Mouse (Mus musculus): ENCODE data around the gene Iqcn.
A peak's percentile ranks its signal among the peaks of the same experiment; 100 is the strongest.

Iqcn gene

DNA sequence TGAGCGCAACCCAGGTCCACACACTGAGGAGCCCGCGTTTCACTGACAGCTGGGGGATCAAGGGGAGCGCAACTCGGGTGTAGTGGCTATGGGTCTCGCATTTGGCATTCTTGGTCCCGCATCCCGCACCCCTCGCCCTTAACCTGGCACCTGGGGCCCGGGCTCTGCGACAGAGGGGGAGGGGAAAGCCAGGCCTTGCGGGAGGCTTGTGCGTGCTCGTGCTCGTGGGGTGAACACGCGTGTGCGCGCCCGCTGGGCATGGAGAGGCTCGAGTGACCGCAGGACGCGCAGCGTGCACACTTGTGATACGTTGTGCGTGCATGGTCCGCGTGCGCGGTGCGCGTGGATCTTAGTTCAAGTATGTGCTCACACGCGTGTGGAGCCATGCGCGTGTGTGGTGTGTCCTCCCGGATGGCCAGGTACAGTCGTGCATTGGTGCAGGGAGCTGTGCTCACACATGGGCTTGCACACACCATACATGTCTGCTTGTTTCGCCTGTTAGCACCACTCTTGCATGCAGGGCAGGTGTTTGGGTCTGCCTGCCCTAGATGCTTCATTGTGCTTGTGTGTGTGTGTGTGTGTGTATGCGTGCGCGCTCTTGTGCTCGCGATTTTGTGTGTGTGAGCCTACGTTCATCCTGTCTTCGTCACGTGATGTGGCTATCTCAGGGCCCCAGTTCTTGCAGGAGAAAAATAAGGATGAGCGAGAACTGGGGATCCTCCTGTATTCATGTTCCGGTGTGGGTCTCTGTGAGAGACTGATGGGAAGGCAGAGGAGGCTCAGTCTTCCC lies 51.8 kb downstream of the Iqcn start:
- Histone ChIP-seq H3K36me3 (ENCODE audit: insufficient read depth, low read length) (peaks cover 36% of the 10 kb centered on the region), H3K9me3 (ENCODE audit: low read length) (no peaks in the 10 kb centered on the region), H3K4me1 (replicated peaks; ENCODE audit: low read depth, low read length) (peaks cover 68% of the 10 kb centered on the region), H3K27me3 (ENCODE audit: insufficient read depth, low read length) (peaks cover 6% of the 10 kb centered on the region), H3K4me3 (replicated peaks; ENCODE audit: low read length) (peak overlapping the region; percentile 86)
- TF ChIP-seq CTCF (conservative IDR thresholded peaks at IDR 0.05; ENCODE audit: low read length) (no peak), POU5F1 (IDR thresholded peaks at IDR 0.05; ENCODE audit: borderline replicate concordance, low read length) (no peak), NANOG (IDR thresholded peaks at IDR 0.05; ENCODE audit: borderline replicate concordance, low read length) (no peak)

- Histone ChIP-seq H3K4me3 (replicated peaks; ENCODE audit: low read length) (peak overlapping the region; percentile 86), H3K27me3 (ENCODE audit: insufficient read depth, low read length) (0 out of 2 replicates have a peak, but pooled peaks cover 4% of the 10 kb centered on the region), H3K4me1 (replicated peaks; ENCODE audit: low read depth, low read length) (peaks cover 70% of the 10 kb centered on the region), H3K9me3 (ENCODE audit: low read length) (no peaks in the 10 kb centered on the region), H3K36me3 (ENCODE audit: insufficient read depth, low read length) (peaks cover 36% of the 10 kb centered on the region)
- 0 out of 2 replicates have a peak, but pooled peaks have one; percentile 6 for TF ChIP-seq NANOG (IDR thresholded peaks at IDR 0.05; ENCODE audit: borderline replicate concordance, low read length)
- no peak for TF ChIP-seq POU5F1 (IDR thresholded peaks at IDR 0.05; ENCODE audit: borderline replicate concordance, low read length)
Measured at GRCm38 (mm10) chr8:70755661-70756475, 52.6 kb downstream of the Iqcn start.

DNA sequence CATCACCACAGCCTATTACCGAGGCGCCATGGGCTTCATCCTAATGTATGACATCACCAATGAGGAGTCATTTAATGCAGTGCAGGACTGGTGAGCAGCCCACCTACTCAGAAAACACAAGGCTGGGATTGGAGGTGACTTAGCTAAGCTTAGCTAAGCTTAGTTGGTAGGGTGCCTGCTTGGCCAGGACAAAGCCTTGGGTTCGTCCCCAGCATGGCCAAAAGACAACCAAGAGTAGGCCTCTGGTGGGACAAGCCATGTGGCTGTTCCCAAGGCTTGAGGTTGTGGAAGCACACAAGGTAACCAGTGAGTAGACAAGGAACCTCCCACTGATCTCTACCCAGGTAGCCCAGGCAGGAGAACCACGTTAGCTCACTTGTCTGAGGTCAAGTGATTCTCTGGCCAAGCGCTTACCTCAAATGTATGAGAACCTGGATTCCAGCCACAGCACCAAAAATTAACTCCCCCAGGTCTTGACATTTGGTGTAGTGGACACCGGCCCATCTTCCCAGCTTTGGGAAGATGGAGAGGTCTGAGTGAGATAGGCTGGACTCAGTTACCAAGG lies 53.3 kb downstream of the Iqcn start:
- no peak for TF ChIP-seq NANOG (IDR thresholded peaks at IDR 0.05; ENCODE audit: borderline replicate concordance, low read length)
- TF ChIP-seq POU5F1 (IDR thresholded peaks at IDR 0.05; ENCODE audit: borderline replicate concordance, low read length), result no peak
- no peak for TF ChIP-seq CTCF (conservative IDR thresholded peaks at IDR 0.05; ENCODE audit: low read length)
- peaks cover 36% of the 10 kb centered on the region for H3K36me3 ChIP-seq (ENCODE audit: insufficient read depth, low read length)
- H3K4me1 ChIP-seq (replicated peaks; ENCODE audit: low read depth, low read length), result peaks cover 74% of the 10 kb centered on the region
- H3K9me3 ChIP-seq (ENCODE audit: low read length), result no peaks in the 10 kb centered on the region
- 0 out of 2 replicates have a peak, but pooled peaks cover 4% of the 10 kb centered on the region for H3K27me3 ChIP-seq (ENCODE audit: insufficient read depth, low read length)
- no peak overlapping the region for H3K4me3 ChIP-seq (replicated peaks; ENCODE audit: low read length)

DNA sequence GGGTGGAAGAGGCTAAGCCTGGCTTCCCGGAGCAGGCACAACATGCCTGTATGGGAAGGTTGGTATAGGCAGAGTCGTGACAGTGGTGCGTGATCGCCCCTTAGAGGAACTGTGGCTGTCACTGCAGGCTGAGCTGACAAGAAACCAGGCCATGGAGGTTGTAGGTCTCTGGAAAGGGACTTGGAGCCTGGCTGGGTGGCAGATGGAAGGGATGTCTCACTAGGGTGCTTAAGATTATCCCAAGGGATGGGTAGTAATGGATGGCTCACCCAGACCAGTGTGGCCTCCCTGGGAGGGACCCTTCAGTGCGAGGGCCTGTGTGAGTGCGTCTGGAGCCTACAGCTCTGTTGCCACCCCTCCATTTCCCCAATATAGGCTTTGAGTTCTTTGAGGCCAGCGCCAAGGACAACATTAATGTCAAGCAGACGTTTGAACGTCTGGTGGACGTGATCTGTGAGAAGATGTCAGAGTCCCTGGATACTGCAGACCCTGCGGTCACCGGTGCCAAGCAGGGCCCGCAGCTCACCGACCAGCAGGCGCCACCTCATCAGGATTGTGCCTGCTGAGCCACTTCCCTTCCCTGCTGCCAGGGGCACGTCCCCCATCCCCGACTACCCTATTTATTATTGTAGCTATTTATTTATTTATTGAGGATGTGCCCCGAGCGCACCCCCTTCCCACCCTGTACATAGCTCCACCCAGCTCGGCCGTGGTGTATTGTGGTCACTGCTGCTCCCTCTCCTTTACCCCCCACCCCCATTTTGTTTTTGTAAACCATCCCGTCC lies 54.5 kb downstream of the Iqcn start:
- peaks cover 43% of the 10 kb centered on the region for H3K36me3 ChIP-seq (ENCODE audit: insufficient read depth, low read length)
- H3K27me3 ChIP-seq (ENCODE audit: insufficient read depth, low read length), result 0 out of 2 replicates have a peak, but pooled peaks cover 4% of the 10 kb centered on the region
- no peak overlapping the region for H3K4me3 ChIP-seq (replicated peaks; ENCODE audit: low read length)
- TF ChIP-seq POU5F1 (IDR thresholded peaks at IDR 0.05; ENCODE audit: borderline replicate concordance, low read length) (no peak), NANOG (IDR thresholded peaks at IDR 0.05; ENCODE audit: borderline replicate concordance, low read length) (no peak), CTCF (conservative IDR thresholded peaks at IDR 0.05; ENCODE audit: low read length) (peak; percentile 42)
- no peaks in the 10 kb centered on the region for H3K9me3 ChIP-seq (ENCODE audit: low read length)
- H3K4me1 ChIP-seq (replicated peaks; ENCODE audit: low read depth, low read length), result peaks cover 79% of the 10 kb centered on the region

- H3K4me1 ChIP-seq (replicated peaks; ENCODE audit: low read depth, low read length), result peaks cover 79% of the 10 kb centered on the region
- H3K36me3 ChIP-seq (ENCODE audit: insufficient read depth, low read length), result peaks cover 49% of the 10 kb centered on the region
- no peaks in the 10 kb centered on the region for H3K9me3 ChIP-seq (ENCODE audit: low read length)
- no peak for TF ChIP-seq CTCF (conservative IDR thresholded peaks at IDR 0.05; ENCODE audit: low read length)
- TF ChIP-seq NANOG (IDR thresholded peaks at IDR 0.05; ENCODE audit: borderline replicate concordance, low read length), result no peak
- TF ChIP-seq POU5F1 (IDR thresholded peaks at IDR 0.05; ENCODE audit: borderline replicate concordance, low read length), result no peak
- H3K27me3 ChIP-seq (ENCODE audit: insufficient read depth, low read length), result 0 out of 2 replicates have a peak, but pooled peaks cover 4% of the 10 kb centered on the region
- H3K4me3 ChIP-seq (replicated peaks; ENCODE audit: low read length), result no peak overlapping the region
Measured at GRCm38 (mm10) chr8:70758308-70758615, 55.0 kb downstream of the Iqcn start.

- Histone ChIP-seq H3K27me3 (ENCODE audit: insufficient read depth, low read length) (0 out of 2 replicates have a peak, but pooled peaks cover 4% of the 10 kb centered on the region), H3K4me3 (replicated peaks; ENCODE audit: low read length) (peak overlapping the region; percentile 96; the same call in 1 of the 2 replicates), H3K9me3 (ENCODE audit: low read length) (no peaks in the 10 kb centered on the region), H3K36me3 (ENCODE audit: insufficient read depth, low read length) (peaks cover 54% of the 10 kb centered on the region), H3K4me1 (replicated peaks; ENCODE audit: low read depth, low read length) (peaks cover 77% of the 10 kb centered on the region)
- TF ChIP-seq CTCF (conservative IDR thresholded peaks at IDR 0.05; ENCODE audit: low read length) (no peak), POU5F1 (IDR thresholded peaks at IDR 0.05; ENCODE audit: borderline replicate concordance, low read length) (no peak), NANOG (IDR thresholded peaks at IDR 0.05; ENCODE audit: borderline replicate concordance, low read length) (no peak)
Measured at GRCm38 (mm10) chr8:70758616-70759561, 55.6 kb downstream of the Iqcn start.

- Histone ChIP-seq H3K4me1 (replicated peaks; ENCODE audit: low read depth, low read length) (peaks cover 82% of the 10 kb centered on the region), H3K4me3 (replicated peaks; ENCODE audit: low read length) (peak overlapping the region; percentile 96), H3K27me3 (ENCODE audit: insufficient read depth, low read length) (0 out of 2 replicates have a peak, but pooled peaks cover 5% of the 10 kb centered on the region), H3K36me3 (ENCODE audit: insufficient read depth, low read length) (peaks cover 65% of the 10 kb centered on the region), H3K9me3 (ENCODE audit: low read length) (no peaks in the 10 kb centered on the region)
- TF ChIP-seq POU5F1 (IDR thresholded peaks at IDR 0.05; ENCODE audit: borderline replicate concordance, low read length) (no peak), NANOG (IDR thresholded peaks at IDR 0.05; ENCODE audit: borderline replicate concordance, low read length) (no peak), CTCF (conservative IDR thresholded peaks at IDR 0.05; ENCODE audit: low read length) (no peak)
Measured at GRCm38 (mm10) chr8:70760350-70760749, 57.1 kb downstream of the Iqcn start.
